Mouse (Mus musculus) forebrain, embryonic 16.5 days (tissue): ENCODE data around the gene Sncb. TPM values are rescaled to one million over a fixed set of nuclear protein-coding genes. Genes with fewer than 3 reads are reported as not detected.
A peak's percentile ranks its signal among the peaks of the same experiment; 100 is the strongest.
"Not testable (repeated sequence)": the region's sequence is repeated elsewhere in the genome, so short reads cannot be mapped to it uniquely, and the experiment has no call there.

ENCODE experiments used
- ATAC-seq: fragments of 200-750 bp; cut with Nextera tagmentation; 2 replicates; pipeline ENCODE4 v1.8.0; 2017; ENCODE audit warnings: mild to moderate bottlenecking, moderate library complexity
- H3K27ac ChIP-seq: fragments of 300-500 bp; sonication (generic); 2 replicates; pipeline ENCODE4 v1.5.1; 2014; ENCODE audit warnings: low read length, control low read depth
- H3K27me3 ChIP-seq: fragments of 300-500 bp; sonication (generic); replicated peaks from 2 replicates; pipeline ENCODE4 v1.6.1; 2014; ENCODE audit warnings: low read length; ENCODE audit not compliant: control insufficient read depth, insufficient read depth
- H3K36me3 ChIP-seq: fragments of 300-500 bp; sonication (generic); 2 replicates; pipeline ENCODE4 v1.6.1; 2014; ENCODE audit not compliant: control insufficient read depth, insufficient read depth
- H3K4me1 ChIP-seq: fragments of 300-500 bp; sonication (generic); replicated peaks from 2 replicates; pipeline ENCODE4 v1.6.1; 2014; ENCODE audit warnings: low read length; ENCODE audit not compliant: control insufficient read depth, insufficient read depth
- H3K4me2 ChIP-seq: fragments of 300-500 bp; sonication (generic); 2 replicates; pipeline ENCODE4 v1.6.1; 2014; ENCODE audit warnings: mild to moderate bottlenecking, low read length, control low read depth
- H3K4me3 ChIP-seq: fragments of 300-500 bp; sonication (generic); replicated peaks from 2 replicates; pipeline ENCODE4 v1.5.1; 2014; ENCODE audit warnings: mild to moderate bottlenecking, low read length, control low read depth
- H3K9ac ChIP-seq: fragments of 300-500 bp; sonication (generic); replicated peaks from 2 replicates; pipeline ENCODE4 v1.6.1; 2014; ENCODE audit warnings: low read depth, low read length, control low read depth
- H3K9me3 ChIP-seq: fragments of 300-500 bp; sonication (generic); 2 replicates; pipeline ENCODE4 v1.6.1; 2016; ENCODE audit warnings: low read length; ENCODE audit not compliant: control insufficient read depth
- WGBS: fragments of 180-500 bp; shearing (Covaris S2); extraction: QIAGEN DNeasy Blood & Tissue Kit; methylation state at CpG from one replicate; pipeline ENCODE4 v1.1.7; 2014; 5-methylcytosine and 5-hydroxymethylcytosine counted together
- polyA plus RNA-seq: library from polyadenylated mRNA; unstranded; fragments of >200 nt; fragmentation: Nextera tagmentation; extraction: Ambion mirVana; gene quantifications from 2 replicates; pipeline ENCODE4 v1.2.1, GENCODE M21; 2015

The Sncb gene
- polyA plus RNA-seq, 1 experiment from 2014 or later: 37.0 TPM

GRCm38 (mm10) chr13:54788740-54789560 lies 22.6 kb upstream of the Sncb start, which contains the start of gene Tspan17:
Tspan17 (plus strand) TSS chr13:54789377.
- peak within 1 kb of the TSS; percentile 64 for H3K9ac ChIP-seq
- no peaks in the 10 kb centered on the region for H3K9me3 ChIP-seq
- 3% methylated on average over 46 of the region's 49 CpGs for WGBS
- no peak within 1 kb of the TSS for H3K27ac ChIP-seq
- peaks cover 8% of the 10 kb centered on the region; the same call in 1 of the 2 replicates for H3K27me3 ChIP-seq
- peaks cover 11% of the 10 kb centered on the region; the same call in 1 of the 2 replicates for H3K4me1 ChIP-seq
- ATAC-seq: peak; percentile 83
- peak within 1 kb of the TSS; percentile 69 for H3K4me3 ChIP-seq
- no peaks in the 10 kb centered on the region for H3K36me3 ChIP-seq
- peak within 1 kb of the TSS; percentile 99 for H3K4me2 ChIP-seq

DNA sequence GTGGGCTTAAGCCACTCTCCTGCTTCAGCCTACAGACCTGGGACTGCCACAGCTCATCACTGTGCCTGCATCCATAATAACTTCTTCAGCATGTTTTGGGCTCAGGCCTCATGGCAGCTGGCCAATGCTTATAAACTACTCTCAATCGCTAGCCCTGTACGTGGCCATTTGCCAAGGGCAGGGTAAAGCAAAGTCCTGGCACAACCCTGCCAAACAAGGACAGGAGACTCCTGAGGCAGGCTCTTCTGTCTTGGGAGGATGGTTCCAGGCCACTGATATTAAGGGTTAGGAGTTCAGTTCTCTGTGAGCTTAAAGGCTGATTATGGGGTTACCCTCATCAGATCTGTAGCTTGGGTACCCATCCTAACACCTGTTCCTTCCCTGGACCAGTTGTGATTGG lies 21.2 kb upstream of the Sncb start:
- not testable (repeated sequence) for H3K27ac ChIP-seq, H3K27me3 ChIP-seq, H3K4me2 ChIP-seq, H3K9me3 ChIP-seq, H3K9ac ChIP-seq, H3K36me3 ChIP-seq, H3K4me3 ChIP-seq, ATAC-seq
- 22% methylated on average over 2 of the region's 2 CpGs for WGBS
- H3K4me1 ChIP-seq: peaks cover 11% of the 10 kb centered on the region; the same call in 1 of the 2 replicates

- no peak within 1 kb of the TSS for H3K9ac ChIP-seq
Measured at GRCm38 (mm10) chr13:54783698-54784097, 17.3 kb upstream of the Sncb start, which contains the start of gene Eif4e1b. Eif4e1b (plus strand) TSS chr13:54783998.

GRCm38 (mm10) chr13:54783235-54783634 lies 16.8 kb upstream of the Sncb start:
- no peaks in the 10 kb centered on the region for H3K27me3 ChIP-seq
- H3K36me3 ChIP-seq: no peaks in the 10 kb centered on the region
- ATAC-seq: no peak
- H3K9ac ChIP-seq: no peak overlapping the region
- no peak overlapping the region for H3K4me2 ChIP-seq
- WGBS: 39% methylated on average over 2 of the region's 2 CpGs
- no peaks in the 10 kb centered on the region for H3K9me3 ChIP-seq
- no peak overlapping the region for H3K4me3 ChIP-seq
- peaks cover 4% of the 10 kb centered on the region; the same call in 1 of the 2 replicates for H3K4me1 ChIP-seq
- H3K27ac ChIP-seq: no peak overlapping the region

More at GRCm38 (mm10) chr13:54783698-54784097, 17.3 kb upstream of the Sncb start, which contains the start of gene Eif4e1b:
- Histone ChIP-seq H3K27me3 (no peaks in the 10 kb centered on the region), H3K36me3 (no peaks in the 10 kb centered on the region), H3K9me3 (no peaks in the 10 kb centered on the region), H3K4me2 (no peak within 1 kb of the TSS), H3K4me1 (peaks cover 4% of the 10 kb centered on the region; the same call in 1 of the 2 replicates), H3K4me3 (no peak within 1 kb of the TSS), H3K27ac (no peak within 1 kb of the TSS)
- no peak for ATAC-seq
- WGBS: 91% methylated on average over 4 of the region's 4 CpGs

- no peaks in the 10 kb centered on the region for H3K9me3 ChIP-seq
- WGBS: 83% methylated on average over 3 of the region's 3 CpGs
- no peak overlapping the region for H3K27ac ChIP-seq
- H3K36me3 ChIP-seq: no peaks in the 10 kb centered on the region
- no peaks in the 10 kb centered on the region for H3K27me3 ChIP-seq
- no peak overlapping the region for H3K9ac ChIP-seq
- H3K4me3 ChIP-seq: no peak overlapping the region
- ATAC-seq: no peak
- H3K4me2 ChIP-seq: no peak overlapping the region
- H3K4me1 ChIP-seq: peaks cover 4% of the 10 kb centered on the region; the same call in 1 of the 2 replicates
Measured at GRCm38 (mm10) chr13:54781086-54781485, 14.7 kb upstream of the Sncb start.

GRCm38 (mm10) chr13:54780592-54780991 lies 14.2 kb upstream of the Sncb start:
- WGBS: 56% methylated on average over 3 of the region's 3 CpGs
- Histone ChIP-seq H3K27ac (no peak overlapping the region), H3K4me3 (no peak overlapping the region)

DNA sequence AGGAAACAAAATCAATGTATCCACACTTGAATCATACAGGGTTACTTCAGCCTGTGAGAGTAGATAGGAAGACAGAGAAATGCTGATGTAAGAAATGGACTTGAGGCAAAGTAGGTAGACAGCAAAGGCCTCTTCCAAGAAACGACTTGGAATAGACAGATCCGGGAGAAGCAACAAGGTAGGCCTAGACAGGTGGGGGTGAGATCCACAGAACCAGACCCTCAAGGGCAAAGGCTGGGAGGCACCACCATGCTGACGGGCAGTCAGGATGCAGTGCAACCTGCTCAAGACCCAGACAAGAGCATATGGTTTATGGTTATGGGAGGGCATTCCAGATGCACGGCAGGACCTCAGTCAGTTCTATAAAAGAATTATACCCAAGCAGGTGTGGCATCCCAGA lies 617 bp upstream of the Sncb start:
- Histone ChIP-seq H3K4me2 (no peak overlapping the region), H3K27ac (no peak overlapping the region), H3K9ac (no peak overlapping the region), H3K36me3 (no peaks in the 10 kb centered on the region), H3K9me3 (no peaks in the 10 kb centered on the region), H3K27me3 (peaks cover 21% of the 10 kb centered on the region), H3K4me1 (peaks cover 20% of the 10 kb centered on the region), H3K4me3 (no peak overlapping the region)
- 72% methylated on average over 4 of the region's 4 CpGs for WGBS
- no peak for ATAC-seq

More at GRCm38 (mm10) chr13:54780592-54780991, 14.2 kb upstream of the Sncb start:
- Histone ChIP-seq H3K4me2 (no peak overlapping the region), H3K4me1 (peaks cover 4% of the 10 kb centered on the region; the same call in 1 of the 2 replicates), H3K9me3 (no peaks in the 10 kb centered on the region), H3K9ac (no peak overlapping the region), H3K36me3 (no peaks in the 10 kb centered on the region), H3K27me3 (no peaks in the 10 kb centered on the region)
- ATAC-seq: no peak

- H3K27me3 ChIP-seq: peaks cover 21% of the 10 kb centered on the region
- ATAC-seq: peak; percentile 51
Measured at GRCm38 (mm10) chr13:54765281-54766191, 859 bp downstream of the Sncb start.

DNA sequence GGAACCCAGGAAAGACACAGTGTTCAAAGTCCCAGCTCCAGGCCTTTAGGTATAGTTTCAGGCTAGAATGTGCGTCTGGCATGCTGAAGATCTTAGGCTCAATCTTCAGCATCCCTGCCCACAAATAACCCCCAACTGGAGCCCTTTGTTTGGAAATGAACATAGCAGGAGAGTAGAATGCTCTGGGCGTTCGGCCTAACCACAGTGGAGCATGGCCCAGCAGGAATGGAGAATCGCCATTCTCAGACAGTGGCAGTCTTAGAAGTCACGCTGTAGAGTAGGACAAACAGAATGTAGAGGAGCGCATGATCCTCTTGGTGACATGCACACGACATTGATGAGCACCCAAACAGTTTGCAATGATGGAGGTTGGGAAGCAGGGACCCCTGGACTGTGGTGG lies 5.5 kb downstream of the Sncb start:
- H3K36me3 ChIP-seq: no peaks in the 10 kb centered on the region
- no peak overlapping the region for H3K4me2 ChIP-seq
- H3K4me1 ChIP-seq: peaks cover 54% of the 10 kb centered on the region
- peaks cover 24% of the 10 kb centered on the region for H3K27me3 ChIP-seq
- no peak overlapping the region for H3K9ac ChIP-seq
- WGBS: 67% methylated on average over 7 of the region's 7 CpGs
- no peak overlapping the region for H3K27ac ChIP-seq
- no peaks in the 10 kb centered on the region for H3K9me3 ChIP-seq
- no peak overlapping the region for H3K4me3 ChIP-seq
- ATAC-seq: no peak

More at GRCm38 (mm10) chr13:54765281-54766191, 859 bp downstream of the Sncb start:
- Histone ChIP-seq H3K4me2 (peak overlapping the region; percentile 71), H3K36me3 (no peaks in the 10 kb centered on the region), H3K9me3 (no peaks in the 10 kb centered on the region), H3K4me1 (peaks cover 24% of the 10 kb centered on the region), H3K4me3 (peak overlapping the region; percentile 52), H3K9ac (peak overlapping the region; percentile 66), H3K27ac (no peak overlapping the region)
- 4% methylated on average over 44 of the region's 44 CpGs for WGBS
